Mouse (Mus musculus): Measurements from ENCODE around the gene Entpd7.

Gene Entpd7

GRCm38 (mm10) chr19:43689419-43690246 is at the start of gene Entpd7:
Gene Entpd7 (plus strand): TSS chr19:43689672.
- peak; percentile 91 to 95 for DNase-seq

GRCm38 (mm10) chr19:43641833-43642232 is 47.6 kb upstream of the Entpd7 start:
- DNase-seq: no peak

- no peak for DNase-seq
These were observed 46.6 kb upstream of the Entpd7 start for GRCm38 (mm10) chr19:43642843-43643242.

- DNase-seq: no peak
These were observed 44.0 kb upstream of the Entpd7 start for GRCm38 (mm10) chr19:43645508-43645907.

GRCm38 (mm10) chr19:43646852-43647251 is 42.6 kb upstream of the Entpd7 start:
- no peak for DNase-seq

GRCm38 (mm10) chr19:43647261-43647660 is 42.2 kb upstream of the Entpd7 start:
- DNase-seq: no peak

GRCm38 (mm10) chr19:43648343-43648742 is 41.1 kb upstream of the Entpd7 start:
- DNase-seq: no peak

- DNase-seq: no peak
These were observed 38.2 kb upstream of the Entpd7 start for GRCm38 (mm10) chr19:43651241-43651785.

- DNase-seq: peak; percentile 48 to 57
These were observed 33.6 kb upstream of the Entpd7 start for GRCm38 (mm10) chr19:43655735-43656492.

GRCm38 (mm10) chr19:43659632-43660031 is 29.8 kb upstream of the Entpd7 start:
- no peak for DNase-seq

GRCm38 (mm10) chr19:43660774-43661173 is 28.7 kb upstream of the Entpd7 start:
- DNase-seq: no peak

GRCm38 (mm10) chr19:43662176-43662967 is 27.1 kb upstream of the Entpd7 start:
- no peak for DNase-seq

GRCm38 (mm10) chr19:43663471-43663870 is 26.0 kb upstream of the Entpd7 start:
- DNase-seq: no peak

- peak in 1 of 2 experiments; percentile 18 for DNase-seq
These were observed 23.9 kb upstream of the Entpd7 start for GRCm38 (mm10) chr19:43665441-43666048.

- no peak for DNase-seq
These were observed 22.6 kb upstream of the Entpd7 start for GRCm38 (mm10) chr19:43666661-43667429.

- peak; percentile 20 to 45 for DNase-seq
These were observed 22.1 kb upstream of the Entpd7 start for GRCm38 (mm10) chr19:43667430-43667809.

GRCm38 (mm10) chr19:43669136-43669759 is 20.2 kb upstream of the Entpd7 start:
- no peak for DNase-seq

GRCm38 (mm10) chr19:43671054-43671453 is 18.4 kb upstream of the Entpd7 start:
- no peak for DNase-seq

GRCm38 (mm10) chr19:43673513-43674315 is 15.8 kb upstream of the Entpd7 start:
- DNase-seq: peak; percentile 15 to 22

GRCm38 (mm10) chr19:43674316-43674689 is 15.2 kb upstream of the Entpd7 start:
- no peak for DNase-seq
